Mouse (Mus musculus) liver, embryonic 15.5 days (tissue): Measurements from ENCODE around the gene Higd1c. TPM values are rescaled to one million over a fixed set of nuclear protein-coding genes. Genes with fewer than 3 reads are reported as not detected.

Experiments
- ATAC-seq: fragments of 200-750 bp; cut with Nextera tagmentation; 2 replicates; pipeline ENCODE4 v1.8.0; 2017; ENCODE audit warnings: moderate number of reproducible peaks, mild to moderate bottlenecking, moderate library complexity; ENCODE audit not compliant: insufficient read depth
- H3K27ac ChIP-seq: fragments of 300-500 bp; sonication (generic); replicated peaks from 2 replicates; pipeline ENCODE4 v1.5.1; 2015; ENCODE audit warnings: mild to moderate bottlenecking, inconsistent platforms
- H3K27me3 ChIP-seq: fragments of 300-500 bp; sonication (generic); 2 replicates; pipeline ENCODE4 v1.6.1; 2015; ENCODE audit warnings: mild to moderate bottlenecking, inconsistent platforms
- H3K36me3 ChIP-seq: fragments of 300-500 bp; sonication (generic); replicated peaks from 2 replicates; pipeline ENCODE4 v1.6.1; 2015; ENCODE audit warnings: moderate library complexity, mild to moderate bottlenecking, inconsistent platforms
- H3K4me1 ChIP-seq: fragments of 300-500 bp; sonication (generic); replicated peaks from 2 replicates; pipeline ENCODE4 v1.6.1; 2015; ENCODE audit warnings: inconsistent platforms
- H3K4me2 ChIP-seq: fragments of 300-500 bp; sonication (generic); 2 replicates; pipeline ENCODE4 v1.6.1; 2015; ENCODE audit warnings: moderate library complexity, mild to moderate bottlenecking, inconsistent platforms
- H3K4me3 ChIP-seq: fragments of 300-500 bp; sonication (generic); replicated peaks from 2 replicates; pipeline ENCODE4 v1.5.1; 2015; ENCODE audit warnings: mild to moderate bottlenecking, inconsistent platforms
- H3K9ac ChIP-seq: fragments of 300-500 bp; sonication (generic); 2 replicates; pipeline ENCODE4 v1.6.1; 2015; ENCODE audit warnings: moderate library complexity, mild to moderate bottlenecking, inconsistent platforms
- H3K9me3 ChIP-seq: fragments of 300-500 bp; sonication (generic); replicated peaks from 2 replicates; pipeline ENCODE4 v1.6.1; 2016; ENCODE audit warnings: inconsistent platforms
- WGBS: fragments of 180-500 bp; shearing (Covaris S2); methylation state at CpG from one replicate; pipeline ENCODE4 v1.1.7; 2015; ENCODE audit warnings: mixed read lengths; ENCODE audit not compliant: insufficient replicate concordance; 5-methylcytosine and 5-hydroxymethylcytosine counted together
- polyA plus RNA-seq: library from polyadenylated mRNA; unstranded; fragments of >200 nt; fragmentation: Nextera tagmentation; extraction: Ambion mirVana; gene quantifications from 2 replicates; pipeline ENCODE4 v1.2.1, GENCODE M21; 2015

Higd1c gene
- polyA plus RNA-seq, 1 experiment from 2014 or later, result not detected

DNA sequence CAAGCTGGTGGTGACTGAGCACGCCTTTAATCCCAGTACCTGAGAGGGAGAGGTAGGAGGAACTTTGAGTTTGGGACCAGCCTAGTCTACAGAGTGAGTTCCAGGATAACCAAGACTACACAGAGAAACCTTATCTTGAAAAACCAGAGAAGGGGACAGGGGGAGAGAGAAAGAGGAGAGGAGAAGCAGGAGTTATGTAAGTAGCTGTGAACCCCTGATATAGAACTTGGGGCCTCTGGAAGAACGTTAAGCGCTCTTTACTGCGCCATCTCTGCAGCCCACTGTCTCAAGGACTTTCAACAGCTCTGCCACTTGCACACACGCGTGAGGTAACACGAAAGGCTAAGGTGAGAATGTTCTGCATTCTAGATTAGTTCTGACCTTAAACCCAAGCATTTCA lies 27.3 kb downstream of the Higd1c start:
- 19% methylated on average over 7 of the region's 7 CpGs for WGBS
- Histone ChIP-seq H3K36me3 (peaks cover 57% of the 10 kb centered on the region), H3K9ac (no peak overlapping the region), H3K27ac (peak overlapping the region; percentile 73), H3K4me1 (peaks cover 51% of the 10 kb centered on the region), H3K4me2 (peak overlapping the region; percentile 50), H3K27me3 (no peaks in the 10 kb centered on the region), H3K9me3 (no peaks in the 10 kb centered on the region), H3K4me3 (no peak overlapping the region)
- peak; percentile 86 for ATAC-seq

GRCm38 (mm10) chr15:100393016-100393415 lies 28.7 kb downstream of the Higd1c start:
- no peaks in the 10 kb centered on the region for H3K27me3 ChIP-seq
- H3K9me3 ChIP-seq, result no peaks in the 10 kb centered on the region
- ATAC-seq, result no peak
- no peak overlapping the region for H3K4me2 ChIP-seq
- H3K9ac ChIP-seq, result no peak overlapping the region
- H3K4me1 ChIP-seq, result peaks cover 47% of the 10 kb centered on the region
- H3K27ac ChIP-seq, result peak overlapping the region; percentile 73; the same call in 1 of the 2 replicates
- H3K36me3 ChIP-seq, result peaks cover 71% of the 10 kb centered on the region
- WGBS, result 85% methylated on average over 11 of the region's 11 CpGs
- H3K4me3 ChIP-seq, result no peak overlapping the region

DNA sequence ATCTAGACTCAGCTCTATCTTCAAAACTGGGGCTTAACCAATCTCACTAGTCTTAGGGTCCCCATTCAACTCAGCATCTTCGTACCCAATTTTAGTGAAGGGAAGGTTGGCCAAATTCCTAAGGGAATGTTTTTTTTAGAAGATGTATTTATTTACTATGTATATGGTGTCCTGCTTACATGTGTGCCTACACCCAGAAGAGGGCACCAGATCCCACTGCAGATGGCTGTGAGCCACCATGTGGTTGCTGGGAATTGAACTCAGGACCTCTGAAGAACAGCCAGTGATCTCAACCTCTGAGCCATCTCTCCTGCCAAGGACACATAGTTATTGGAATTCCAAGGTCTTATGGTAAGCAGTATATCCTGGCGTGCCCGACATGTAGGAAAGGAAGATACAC lies 31.2 kb downstream of the Higd1c start:
- Histone ChIP-seq H3K9ac (no peak overlapping the region), H3K27ac (no peak overlapping the region), H3K4me3 (no peak overlapping the region), H3K27me3 (no peaks in the 10 kb centered on the region), H3K4me2 (no peak overlapping the region), H3K4me1 (peaks cover 29% of the 10 kb centered on the region), H3K9me3 (no peaks in the 10 kb centered on the region), H3K36me3 (peaks cover 91% of the 10 kb centered on the region)
- WGBS, result 94% methylated on average over 3 of the region's 3 CpGs
- ATAC-seq, result no peak

- H3K27ac ChIP-seq, result no peak overlapping the region
- H3K4me3 ChIP-seq, result no peak overlapping the region
- no peak overlapping the region for H3K4me2 ChIP-seq
- no peak for ATAC-seq
- H3K9ac ChIP-seq, result no peak overlapping the region
- peaks cover 100% of the 10 kb centered on the region for H3K36me3 ChIP-seq
- H3K27me3 ChIP-seq, result no peaks in the 10 kb centered on the region
- 69% methylated on average over 16 of the region's 16 CpGs for WGBS
- peaks cover 40% of the 10 kb centered on the region for H3K4me1 ChIP-seq
- no peaks in the 10 kb centered on the region for H3K9me3 ChIP-seq
Observed at GRCm38 (mm10) chr15:100400592-100401250, 36.4 kb downstream of the Higd1c start.

DNA sequence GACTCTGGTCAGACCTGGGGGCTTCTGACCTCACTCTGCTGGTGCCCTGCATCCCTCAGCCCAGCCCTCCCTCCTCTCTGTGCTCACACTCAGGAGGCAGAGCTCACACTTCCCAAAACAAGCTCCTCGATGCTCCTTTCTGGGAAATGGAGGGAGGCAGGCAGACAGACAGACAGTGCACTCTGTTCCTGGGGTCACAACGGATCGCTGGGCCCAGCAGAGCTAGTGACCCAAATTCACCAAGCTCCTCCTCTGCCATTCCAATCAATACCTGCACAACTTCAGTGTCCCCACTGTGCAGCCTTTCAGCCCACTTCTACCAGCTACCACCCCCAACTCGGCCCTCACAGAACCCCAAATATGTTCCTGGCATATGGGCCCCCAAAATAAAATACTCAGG lies 37.5 kb downstream of the Higd1c start:
- Histone ChIP-seq H3K27ac (0 out of 2 replicates have a peak overlapping the region, but pooled peaks have one; percentile 2), H3K27me3 (no peaks in the 10 kb centered on the region), H3K4me3 (no peak overlapping the region), H3K9ac (no peak overlapping the region), H3K4me1 (peaks cover 45% of the 10 kb centered on the region), H3K4me2 (peak overlapping the region; percentile 51), H3K36me3 (peaks cover 100% of the 10 kb centered on the region), H3K9me3 (no peaks in the 10 kb centered on the region)
- 82% methylated on average over 4 of the region's 4 CpGs for WGBS
- ATAC-seq, result no peak

- H3K4me2 ChIP-seq, result peak overlapping the region; percentile 51
- no peaks in the 10 kb centered on the region for H3K27me3 ChIP-seq
- peaks cover 100% of the 10 kb centered on the region for H3K36me3 ChIP-seq
- H3K9ac ChIP-seq, result no peak overlapping the region
- H3K27ac ChIP-seq, result 0 out of 2 replicates have a peak overlapping the region, but pooled peaks have one; percentile 2
- H3K4me1 ChIP-seq, result peaks cover 48% of the 10 kb centered on the region
- 58% methylated on average over 14 of the region's 14 CpGs for WGBS
- ATAC-seq, result no peak
- no peaks in the 10 kb centered on the region for H3K9me3 ChIP-seq
- peak overlapping the region; percentile 29; the same call in 1 of the 2 replicates for H3K4me3 ChIP-seq
Observed at GRCm38 (mm10) chr15:100402347-100402746, 38.0 kb downstream of the Higd1c start.

- Histone ChIP-seq H3K4me1 (peaks cover 49% of the 10 kb centered on the region), H3K9me3 (no peaks in the 10 kb centered on the region), H3K36me3 (peaks cover 100% of the 10 kb centered on the region), H3K4me2 (peak overlapping the region; percentile 51), H3K27me3 (no peaks in the 10 kb centered on the region), H3K4me3 (peak overlapping the region; percentile 29), H3K9ac (no peak overlapping the region), H3K27ac (peak overlapping the region; percentile 53)
- WGBS, result 84% methylated on average over 4 of the region's 4 CpGs
- no peak for ATAC-seq
Observed at GRCm38 (mm10) chr15:100402798-100403197, 38.5 kb downstream of the Higd1c start.

DNA sequence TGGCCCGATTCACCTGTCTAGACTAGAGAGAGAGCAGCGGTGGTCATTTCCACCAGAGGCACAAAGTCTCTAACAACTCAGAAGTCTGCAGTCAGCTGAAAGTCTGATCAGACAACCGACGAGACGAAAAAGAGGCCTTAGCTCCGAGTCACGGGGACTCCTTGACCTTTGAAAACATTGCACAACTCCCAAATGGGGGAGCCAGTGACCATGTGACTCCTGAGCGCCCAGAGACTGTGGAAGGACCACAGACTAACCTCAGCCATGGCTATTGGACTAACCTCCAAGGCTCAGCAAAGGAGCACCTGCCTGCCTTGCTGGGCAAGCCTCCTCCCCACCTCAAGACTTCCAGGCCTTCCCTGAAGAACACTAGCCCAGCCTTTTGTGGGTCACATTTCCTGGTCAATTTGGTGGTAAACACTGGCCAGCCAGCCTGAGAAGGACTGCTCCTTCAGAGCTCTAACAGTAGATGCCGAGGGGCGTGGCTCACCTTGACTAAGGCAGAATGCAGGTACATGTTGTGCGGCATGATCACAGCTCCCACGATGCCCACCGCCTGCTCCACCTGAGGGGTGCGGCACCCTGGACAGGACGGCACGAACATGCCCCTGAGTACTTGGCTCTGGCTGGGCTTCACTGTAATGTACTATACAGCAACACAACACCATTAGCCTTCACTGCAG lies 39.1 kb downstream of the Higd1c start:
- H3K4me2 ChIP-seq, result peak overlapping the region; percentile 51; the same call in 1 of the 2 replicates
- WGBS, result 88% methylated on average over 16 of the region's 16 CpGs
- peaks cover 53% of the 10 kb centered on the region for H3K4me1 ChIP-seq
- H3K36me3 ChIP-seq, result peaks cover 100% of the 10 kb centered on the region
- no peak overlapping the region for H3K9ac ChIP-seq
- peak overlapping the region; percentile 53; the same call in 1 of the 2 replicates for H3K27ac ChIP-seq
- no peaks in the 10 kb centered on the region for H3K9me3 ChIP-seq
- H3K27me3 ChIP-seq, result no peaks in the 10 kb centered on the region
- peak; percentile 30; the same call in 1 of the 2 replicates for ATAC-seq
- H3K4me3 ChIP-seq, result peak overlapping the region; percentile 29; the same call in 1 of the 2 replicates

DNA sequence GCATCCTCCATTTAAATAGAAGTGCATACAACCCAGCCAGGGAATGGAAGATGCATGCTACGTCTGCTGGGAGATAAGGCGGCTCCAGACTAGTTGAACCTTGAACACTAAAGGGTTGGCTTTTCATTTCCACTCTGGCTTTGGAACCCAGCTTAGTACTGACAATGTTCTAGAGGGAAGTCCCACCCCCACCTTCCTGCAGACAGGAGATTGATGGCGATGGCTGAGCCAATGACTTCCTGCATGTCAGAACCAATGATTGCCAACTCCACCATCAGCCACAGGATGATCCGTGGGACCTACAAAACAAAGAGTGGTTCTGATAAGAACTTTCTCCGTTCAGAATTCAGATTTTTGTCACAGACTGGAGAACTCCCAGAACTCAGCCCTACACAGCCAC lies 41.7 kb downstream of the Higd1c start:
- Histone ChIP-seq H3K4me2 (no peak overlapping the region), H3K27ac (no peak overlapping the region), H3K9ac (no peak overlapping the region), H3K36me3 (peaks cover 98% of the 10 kb centered on the region), H3K4me1 (peaks cover 63% of the 10 kb centered on the region), H3K4me3 (no peak overlapping the region), H3K27me3 (no peaks in the 10 kb centered on the region), H3K9me3 (no peaks in the 10 kb centered on the region)
- no peak for ATAC-seq
- WGBS, result 32% methylated on average over 5 of the region's 5 CpGs

GRCm38 (mm10) chr15:100410918-100411672 lies 46.8 kb downstream of the Higd1c start:
- Histone ChIP-seq H3K9ac (peak overlapping the region; percentile 26; the same call in 1 of the 2 replicates), H3K36me3 (peaks cover 76% of the 10 kb centered on the region), H3K4me1 (peaks cover 73% of the 10 kb centered on the region), H3K27me3 (no peaks in the 10 kb centered on the region), H3K4me3 (peak overlapping the region; percentile 30), H3K9me3 (no peaks in the 10 kb centered on the region), H3K4me2 (peak overlapping the region; percentile 57), H3K27ac (peak overlapping the region; percentile 87)
- WGBS, result 37% methylated on average over 14 of the region's 14 CpGs
- ATAC-seq, result peak; percentile 67

DNA sequence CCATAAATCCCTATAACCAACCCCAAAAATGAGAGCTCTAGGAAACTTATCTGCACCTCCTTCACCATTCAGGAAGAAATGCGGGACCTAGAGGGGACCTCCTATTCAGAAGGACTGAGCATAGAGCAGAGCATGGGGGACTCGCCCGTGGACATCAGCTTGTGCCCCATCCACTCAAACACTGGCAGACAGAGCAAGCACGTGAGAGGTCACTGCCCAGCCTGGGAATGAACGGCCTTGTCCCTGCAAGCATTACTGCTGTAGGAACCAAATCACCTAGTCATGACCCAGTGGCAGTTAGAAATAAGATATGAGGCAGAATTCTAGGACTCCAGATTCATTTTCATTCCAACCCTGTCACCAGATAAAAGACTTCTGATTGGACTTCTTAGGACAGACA lies 47.4 kb downstream of the Higd1c start:
- no peaks in the 10 kb centered on the region for H3K27me3 ChIP-seq
- 0 out of 2 replicates have a peak overlapping the region, but pooled peaks have one; percentile 1 for H3K9ac ChIP-seq
- peak overlapping the region; percentile 57; the same call in 1 of the 2 replicates for H3K4me2 ChIP-seq
- peaks cover 74% of the 10 kb centered on the region for H3K36me3 ChIP-seq
- H3K4me1 ChIP-seq, result peaks cover 78% of the 10 kb centered on the region
- no peaks in the 10 kb centered on the region for H3K9me3 ChIP-seq
- WGBS, result 77% methylated on average over 5 of the region's 5 CpGs
- H3K4me3 ChIP-seq, result no peak overlapping the region
- no peak for ATAC-seq
- peak overlapping the region; percentile 87 for H3K27ac ChIP-seq
